Mouse (Mus musculus): ENCODE data around the gene Gm49366. TPM values are rescaled to one million over a fixed set of nuclear protein-coding genes. Genes with fewer than 3 reads are reported as not detected.
"Not testable (repeated sequence)": the region's sequence is repeated elsewhere in the genome, so short reads cannot be mapped to it uniquely, and the experiment has no call there.

Gm49366 gene
- not detected in 2 replicates for polyA plus RNA-seq (2012; rRNA removed)

- H3K4me3 ChIP-seq (replicated peaks; ENCODE audit: extremely low read depth, low read depth, low read length), result peak within 1 kb of the TSS; percentile 55
- not testable (repeated sequence) for DNase-seq; H3K4me1 ChIP-seq (ENCODE audit: control insufficient read depth, insufficient read depth, low read length)
- WGBS, result 5% methylated on average over 39 of the region's 39 CpGs
Measured at GRCm38 (mm10) chr12:84038691-84039111, at the start of gene Gm49366. Gm49366 (plus strand) TSS chr12:84038935.

GRCm38 (mm10) chr12:83989378-83989777 lies 49.4 kb upstream of the Gm49366 start:
- TF ChIP-seq CTCF (IDR thresholded peaks at IDR 0.05; ENCODE audit: insufficient read depth, low read length) (no peak), POLR2A (IDR thresholded peaks at IDR 0.05; ENCODE audit: borderline replicate concordance, extremely low read depth, low read depth, low read length) (no peak)
- no peak for DNase-seq
- H3K4me3 ChIP-seq (replicated peaks; ENCODE audit: extremely low read depth, low read depth, low read length), result no peak overlapping the region
- 91% methylated on average over 4 of the region's 4 CpGs for WGBS
- H3K4me1 ChIP-seq (ENCODE audit: control insufficient read depth, insufficient read depth, low read length), result peaks cover 5% of the 10 kb centered on the region; the same call in 1 of the 2 replicates

- TF ChIP-seq CTCF (IDR thresholded peaks at IDR 0.05; ENCODE audit: insufficient read depth, low read length) (no peak), POLR2A (IDR thresholded peaks at IDR 0.05; ENCODE audit: borderline replicate concordance, extremely low read depth, low read depth, low read length) (no peak)
- DNase-seq, result no peak
- WGBS, result 40% methylated on average over 2 of the region's 2 CpGs
- no peaks in the 10 kb centered on the region for H3K4me1 ChIP-seq (ENCODE audit: control insufficient read depth, insufficient read depth, low read length)
- H3K4me3 ChIP-seq (replicated peaks; ENCODE audit: extremely low read depth, low read depth, low read length), result no peak overlapping the region
Measured at GRCm38 (mm10) chr12:83997221-83997620, 41.5 kb upstream of the Gm49366 start.

DNA sequence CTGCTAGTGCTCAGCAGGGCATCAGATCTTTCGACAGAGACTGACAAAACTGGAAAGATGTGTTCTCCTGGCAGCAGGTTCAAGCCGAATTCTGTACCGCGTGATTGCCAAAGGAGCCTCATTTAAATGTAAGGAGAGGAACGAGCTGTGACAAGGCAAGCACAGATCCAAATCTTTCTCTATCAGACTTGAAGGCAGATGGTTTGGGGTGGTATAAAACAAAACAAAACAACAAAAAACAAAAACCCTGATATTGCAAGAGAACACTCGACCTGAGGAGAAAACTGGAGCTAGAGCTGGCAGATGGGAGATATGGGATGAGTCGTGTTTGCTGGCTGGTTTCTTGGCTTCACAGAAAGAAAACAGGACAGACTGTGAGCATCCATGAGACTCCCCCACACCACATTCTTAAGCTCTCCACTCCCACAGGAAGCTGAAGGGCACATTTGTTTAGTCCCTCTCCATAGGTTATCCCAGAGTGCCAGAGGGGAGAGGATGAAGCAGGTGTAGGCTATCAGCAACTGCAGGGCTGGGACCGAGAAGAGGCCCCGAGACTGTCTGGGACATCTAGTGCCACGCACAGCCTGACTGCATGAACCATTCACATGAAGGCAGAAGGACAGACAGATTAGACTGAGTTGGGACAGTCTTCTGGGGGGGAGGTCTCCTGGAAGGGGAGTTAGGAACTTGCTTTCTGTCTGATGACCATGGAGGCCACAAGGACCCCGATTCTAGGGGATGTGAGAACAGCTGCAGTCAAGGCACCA lies 40.2 kb upstream of the Gm49366 start:
- Histone ChIP-seq H3K4me1 (ENCODE audit: control insufficient read depth, insufficient read depth, low read length) (no peaks in the 10 kb centered on the region), H3K4me3 (replicated peaks; ENCODE audit: extremely low read depth, low read depth, low read length) (no peak overlapping the region)
- WGBS, result 52% methylated on average over 11 of the region's 11 CpGs
- no peak for TF ChIP-seq POLR2A (IDR thresholded peaks at IDR 0.05; ENCODE audit: borderline replicate concordance, extremely low read depth, low read depth, low read length)
- no peak for TF ChIP-seq CTCF (IDR thresholded peaks at IDR 0.05; ENCODE audit: insufficient read depth, low read length)
- no peak for DNase-seq

DNA sequence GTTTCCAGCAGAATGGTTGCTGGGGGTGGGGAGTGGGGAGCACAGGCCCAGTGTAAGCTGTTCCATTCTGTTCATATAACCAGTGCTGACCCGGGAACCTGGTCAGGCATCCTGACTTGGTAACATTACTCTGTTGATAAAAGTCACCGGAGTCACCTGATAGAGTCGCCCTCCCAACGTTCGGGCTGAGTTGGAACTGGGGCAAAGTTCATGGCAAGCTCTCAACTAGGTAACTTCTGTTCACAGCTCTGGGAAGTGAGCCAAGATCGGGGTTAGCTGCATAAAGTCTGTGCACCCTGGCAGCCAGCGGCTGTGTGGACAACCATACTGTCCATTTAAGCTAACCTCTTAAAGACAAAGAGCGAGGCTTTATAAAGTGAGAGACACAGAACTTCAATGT lies 39.5 kb upstream of the Gm49366 start:
- 40% methylated on average over 8 of the region's 8 CpGs for WGBS
- H3K4me1 ChIP-seq (ENCODE audit: control insufficient read depth, insufficient read depth, low read length); H3K4me3 ChIP-seq (replicated peaks; ENCODE audit: extremely low read depth, low read depth, low read length): not testable (repeated sequence)
- DNase-seq, result peak; percentile 48

DNA sequence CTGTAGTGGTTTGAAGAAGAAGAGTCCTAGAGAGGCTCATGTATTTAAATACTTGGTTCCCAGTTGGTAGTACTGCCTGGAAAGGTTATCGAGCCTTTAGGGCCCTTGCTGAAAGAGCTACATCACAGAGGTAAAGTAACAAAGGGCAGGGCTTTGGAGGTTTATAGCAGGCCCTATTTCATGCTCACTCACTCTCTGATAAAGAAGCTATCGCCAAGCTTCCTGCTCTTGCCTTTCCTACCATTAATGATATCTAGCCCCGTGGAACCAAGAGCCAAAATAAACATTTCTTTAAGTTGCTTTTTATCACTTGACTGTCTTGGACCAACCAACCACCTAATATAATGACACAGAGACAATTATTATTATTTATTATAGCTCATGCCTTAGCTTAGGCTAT lies 38.3 kb upstream of the Gm49366 start:
- Histone ChIP-seq H3K4me1 (ENCODE audit: control insufficient read depth, insufficient read depth, low read length) (no peaks in the 10 kb centered on the region), H3K4me3 (replicated peaks; ENCODE audit: extremely low read depth, low read depth, low read length) (no peak overlapping the region)
- 44% methylated on average over 3 of the region's 3 CpGs for WGBS
- TF ChIP-seq POLR2A (IDR thresholded peaks at IDR 0.05; ENCODE audit: borderline replicate concordance, extremely low read depth, low read depth, low read length), result no peak
- no peak for DNase-seq

DNA sequence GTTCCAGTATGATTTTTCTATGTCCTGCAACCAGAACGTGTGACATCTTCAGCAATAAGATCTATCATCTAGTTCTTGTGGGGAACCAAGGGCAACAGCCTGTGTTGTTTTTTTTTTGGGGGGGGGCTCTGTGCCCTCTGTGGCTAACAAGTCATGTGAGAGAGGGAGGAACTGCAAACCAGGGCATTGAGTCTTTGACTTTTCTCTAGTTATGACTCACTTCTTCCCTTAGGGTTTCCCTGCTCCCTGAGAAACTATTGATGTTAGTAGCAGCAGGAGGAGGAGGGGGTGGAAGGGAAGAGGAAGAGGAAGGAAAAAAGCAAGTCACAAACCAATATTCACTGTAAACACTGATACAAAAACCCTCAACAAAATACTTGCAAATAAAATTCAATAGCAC lies 34.9 kb upstream of the Gm49366 start:
- WGBS, result 71% methylated on average over 1 of the region's 1 CpGs
- no peak for DNase-seq
- TF ChIP-seq POLR2A (IDR thresholded peaks at IDR 0.05; ENCODE audit: borderline replicate concordance, extremely low read depth, low read depth, low read length) (no peak), CTCF (IDR thresholded peaks at IDR 0.05; ENCODE audit: insufficient read depth, low read length) (no peak)
- H3K4me3 ChIP-seq (replicated peaks; ENCODE audit: extremely low read depth, low read depth, low read length), result no peak overlapping the region
- H3K4me1 ChIP-seq (ENCODE audit: control insufficient read depth, insufficient read depth, low read length), result peaks cover under 1% of the 10 kb centered on the region; the same call in 1 of the 2 replicates

DNA sequence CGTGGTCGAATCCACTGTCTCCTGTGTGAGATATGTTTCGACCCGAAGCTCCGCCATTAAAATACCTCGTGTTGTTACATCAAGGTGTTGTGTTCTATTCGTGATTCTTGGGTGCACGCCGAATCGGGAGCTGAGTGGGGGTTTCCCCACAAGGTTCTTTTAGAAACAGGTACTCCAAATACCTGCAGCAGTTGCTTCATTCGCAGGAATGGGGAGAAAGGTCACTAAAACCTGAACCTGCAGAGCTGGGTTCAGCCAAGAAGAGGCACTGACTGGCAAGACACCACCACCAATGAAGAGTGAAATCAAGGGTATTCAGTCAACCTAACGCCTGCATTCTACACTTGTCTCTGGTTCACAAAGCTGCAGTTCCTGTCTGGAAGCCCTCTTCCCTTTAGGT lies 30.5 kb upstream of the Gm49366 start:
- DNase-seq, result no peak
- no peak for TF ChIP-seq CTCF (IDR thresholded peaks at IDR 0.05; ENCODE audit: insufficient read depth, low read length)
- no peak for TF ChIP-seq POLR2A (IDR thresholded peaks at IDR 0.05; ENCODE audit: borderline replicate concordance, extremely low read depth, low read depth, low read length)
- WGBS, result 75% methylated on average over 12 of the region's 12 CpGs

GRCm38 (mm10) chr12:84008729-84009128 lies 30.0 kb upstream of the Gm49366 start:
- DNase-seq, result no peak
- H3K4me1 ChIP-seq (ENCODE audit: control insufficient read depth, insufficient read depth, low read length), result peaks cover 6% of the 10 kb centered on the region
- WGBS, result 50% methylated on average over 8 of the region's 8 CpGs
- TF ChIP-seq CTCF (IDR thresholded peaks at IDR 0.05; ENCODE audit: insufficient read depth, low read length), result no peak
- TF ChIP-seq POLR2A (IDR thresholded peaks at IDR 0.05; ENCODE audit: borderline replicate concordance, extremely low read depth, low read depth, low read length), result no peak
- H3K4me3 ChIP-seq (replicated peaks; ENCODE audit: extremely low read depth, low read depth, low read length), result peak overlapping the region; percentile 74

More for the DNA sequence above, 30.5 kb upstream of the Gm49366 start:
- Histone ChIP-seq H3K4me1 (ENCODE audit: control insufficient read depth, insufficient read depth, low read length) (peaks cover 6% of the 10 kb centered on the region), H3K4me3 (replicated peaks; ENCODE audit: extremely low read depth, low read depth, low read length) (no peak overlapping the region)

DNA sequence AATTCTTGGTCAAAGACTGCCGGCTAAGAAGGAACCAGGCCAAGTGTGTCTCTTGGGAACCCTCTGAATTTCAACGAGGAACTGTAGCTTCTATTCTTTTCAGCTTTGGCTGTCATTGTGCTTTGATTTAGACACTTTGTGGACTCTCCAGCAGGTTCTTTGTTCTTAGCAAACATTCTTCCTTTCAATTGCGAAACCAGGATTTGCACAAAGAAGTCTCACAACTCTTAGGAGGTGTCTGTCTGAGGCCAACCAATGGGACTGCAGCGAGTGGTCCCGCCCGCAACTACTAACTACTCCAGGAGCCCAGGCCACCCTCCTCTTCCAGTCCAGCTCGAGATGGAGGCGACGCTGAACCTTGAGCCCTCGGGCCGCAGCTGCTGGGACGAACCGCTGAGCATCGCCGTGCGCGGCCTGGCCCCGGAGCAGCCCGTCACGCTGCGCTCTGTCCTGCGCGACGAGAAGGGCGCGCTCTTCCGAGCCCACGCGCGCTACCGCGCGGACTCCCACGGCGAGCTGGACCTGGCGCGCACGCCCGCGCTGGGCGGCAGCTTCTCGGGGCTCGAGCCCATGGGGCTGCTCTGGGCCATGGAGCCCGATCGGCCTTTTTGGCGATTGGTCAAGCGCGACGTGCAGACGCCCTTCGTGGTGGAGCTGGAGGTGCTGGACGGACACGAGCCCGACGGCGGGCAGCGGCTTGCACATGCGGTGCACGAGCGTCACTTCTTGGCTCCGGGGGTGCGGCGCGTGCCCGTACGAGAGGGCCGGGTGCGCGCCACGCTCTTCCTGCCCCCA lies 29.4 kb upstream of the Gm49366 start, which contains the start of gene Acot1:
Gene Acot1, plus strand, starts transcription at position 320 of the 795 bp plus-strand sequence.
- H3K4me3 ChIP-seq (replicated peaks; ENCODE audit: extremely low read depth, low read depth, low read length), result peak within 1 kb of the TSS; percentile 74
- H3K4me1 ChIP-seq (ENCODE audit: control insufficient read depth, insufficient read depth, low read length), result not testable (repeated sequence)
- DNase-seq, result peak; percentile 70
- peak; percentile 82; the same call in 1 of the 2 replicates for TF ChIP-seq POLR2A (IDR thresholded peaks at IDR 0.05; ENCODE audit: borderline replicate concordance, extremely low read depth, low read depth, low read length)
- 1% methylated on average over 64 of the region's 70 CpGs for WGBS

Data from lung, adult 2 months (tissue).